Mouse (Mus musculus) limb, embryonic 10.5 days (tissue): ENCODE data around the gene Spata17. TPM values are rescaled to one million over a fixed set of nuclear protein-coding genes. Genes with fewer than 3 reads are reported as not detected.

Experiments
- DNase-seq: peaks from one replicate; pipeline ENCODE4 v3.0.0-alpha.2; 2017; ENCODE audit warnings: low spot score
- H3K27ac ChIP-seq: fragments of 300-500 bp; sonication (generic); 2 replicates; pipeline ENCODE4 v1.5.1; 2016; ENCODE audit warnings: mild to moderate bottlenecking
- H3K27me3 ChIP-seq: fragments of 300-500 bp; sonication (generic); 2 replicates; pipeline ENCODE4 v1.6.1; 2016; ENCODE audit warnings: low read depth, mild to moderate bottlenecking; ENCODE audit not compliant: poor library complexity, severe bottlenecking
- H3K36me3 ChIP-seq: fragments of 300-500 bp; sonication (generic); 2 replicates; pipeline ENCODE4 v1.6.1; 2016; ENCODE audit warnings: mild to moderate bottlenecking, moderate library complexity
- H3K4me1 ChIP-seq: fragments of 300-500 bp; sonication (generic); 2 replicates; pipeline ENCODE4 v1.6.1; 2016
- H3K4me3 ChIP-seq: fragments of 300-500 bp; sonication (generic); 2 replicates; pipeline ENCODE4 v1.5.1; 2016; ENCODE audit warnings: mild to moderate bottlenecking, moderate library complexity
- H3K9me3 ChIP-seq: fragments of 300-500 bp; sonication (generic); replicated peaks from 2 replicates; pipeline ENCODE4 v1.6.1; 2016; ENCODE audit warnings: mild to moderate bottlenecking
- WGBS: fragments of 180-500 bp; shearing (Covaris S2); methylation state at CpG from one replicate; pipeline ENCODE4 v1.1.7; 2016; 5-methylcytosine and 5-hydroxymethylcytosine counted together
- polyA plus RNA-seq: library from polyadenylated mRNA; unstranded; fragments of >200 nt; fragmentation: Nextera tagmentation; extraction: Ambion mirVana; gene quantifications from 2 replicates; pipeline ENCODE4 v1.2.1, GENCODE M21; 2016

Gene Spata17
- polyA plus RNA-seq, 1 experiment from 2014 or later = 1.4 TPM

DNA sequence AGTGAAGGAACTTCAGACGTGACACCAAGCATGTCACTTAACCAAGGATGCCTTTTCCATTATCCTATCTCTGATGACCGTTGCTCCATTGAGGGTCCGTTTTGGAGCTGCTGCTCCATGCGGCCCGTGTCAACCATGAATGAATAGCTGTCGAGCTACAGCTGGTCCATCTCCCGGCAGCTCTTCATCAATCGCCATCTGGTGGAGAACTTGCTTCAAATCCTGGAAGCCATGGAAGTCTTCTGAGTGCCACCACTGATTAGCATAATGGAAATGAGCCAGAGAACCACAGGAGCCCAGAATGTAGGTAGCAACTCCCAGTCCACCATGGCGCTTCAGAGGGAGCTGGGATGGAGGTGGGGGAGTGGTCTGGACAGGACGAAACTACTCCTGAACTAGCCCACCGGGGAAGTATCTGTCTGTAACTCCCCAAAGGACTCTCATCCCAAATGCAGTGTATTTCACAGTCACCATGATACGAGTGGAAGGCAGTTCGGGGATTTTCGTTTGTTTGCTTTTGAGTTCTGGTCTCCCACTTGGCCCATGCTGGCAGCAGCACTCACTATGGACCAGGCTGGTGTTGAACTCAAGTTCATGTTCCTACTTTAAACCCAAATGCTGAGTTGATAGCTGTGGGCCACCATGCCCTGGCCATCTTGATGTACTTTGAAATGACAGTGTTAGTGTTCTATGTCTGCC lies 208.9 kb downstream of the Spata17 start:
- Histone ChIP-seq H3K27me3 (no peaks in the 10 kb centered on the region), H3K27ac (no peak overlapping the region), H3K9me3 (no peaks in the 10 kb centered on the region), H3K4me3 (no peak overlapping the region), H3K4me1 (no peaks in the 10 kb centered on the region; the same call in 1 of the 2 replicates), H3K36me3 (no peaks in the 10 kb centered on the region)
- 90% methylated on average over 14 of the region's 14 CpGs for WGBS
- DNase-seq = no peak

DNA sequence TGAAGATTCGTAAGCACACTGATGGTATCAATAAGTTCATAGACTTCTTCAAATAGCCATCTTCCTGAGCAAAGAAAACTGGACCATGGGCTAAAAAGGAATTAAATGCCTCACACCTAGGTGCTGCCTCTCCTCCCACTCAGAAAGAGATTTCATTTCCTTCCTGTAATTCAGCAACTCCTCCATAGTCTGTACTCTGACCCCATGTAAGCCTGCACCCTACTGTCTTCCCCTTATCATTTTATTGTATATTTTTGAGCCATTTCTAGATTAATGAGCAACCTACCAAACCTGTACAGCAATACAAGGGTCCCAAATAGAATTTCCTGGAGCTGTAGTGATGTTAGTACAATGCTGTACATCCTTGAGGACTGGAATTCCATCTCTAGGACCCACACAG lies 211.0 kb downstream of the Spata17 start:
- no peaks in the 10 kb centered on the region for H3K36me3 ChIP-seq
- no peaks in the 10 kb centered on the region for H3K9me3 ChIP-seq
- no peaks in the 10 kb centered on the region for H3K27me3 ChIP-seq
- 90% methylated on average over 1 of the region's 1 CpGs for WGBS
- no peak overlapping the region for H3K27ac ChIP-seq
- no peaks in the 10 kb centered on the region for H3K4me1 ChIP-seq
- DNase-seq = no peak
- H3K4me3 ChIP-seq = no peak overlapping the region

DNA sequence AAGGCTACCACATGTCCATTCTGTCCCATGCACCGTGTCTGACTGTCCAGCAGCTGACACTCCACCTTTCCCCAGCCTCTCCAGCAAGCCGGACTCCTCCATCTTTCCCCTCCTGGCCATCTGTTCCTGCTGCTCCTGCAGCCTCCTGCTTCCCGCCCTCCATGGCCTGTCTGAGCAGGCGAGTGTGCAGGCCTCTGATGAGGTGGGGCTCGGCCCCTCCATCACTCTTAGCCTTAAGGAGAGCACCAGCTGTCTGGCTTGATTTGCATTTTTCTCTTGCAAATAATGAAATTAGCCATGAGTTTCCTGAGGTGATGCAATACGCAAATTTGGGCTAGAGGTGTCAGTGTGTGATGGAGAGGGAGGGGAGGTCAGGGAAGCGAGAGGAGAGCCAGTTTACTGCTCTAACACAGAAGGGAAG lies 211.8 kb downstream of the Spata17 start:
- no peak overlapping the region for H3K27ac ChIP-seq

GRCm38 (mm10) chr1:186997596-186998304 lies 217.5 kb downstream of the Spata17 start:
- Histone ChIP-seq H3K4me1 (no peaks in the 10 kb centered on the region), H3K27ac (no peak overlapping the region), H3K9me3 (no peaks in the 10 kb centered on the region), H3K4me3 (no peak overlapping the region), H3K36me3 (no peaks in the 10 kb centered on the region), H3K27me3 (no peaks in the 10 kb centered on the region)
- WGBS = 92% methylated on average over 21 of the region's 21 CpGs
- no peak for DNase-seq

More for the DNA sequence above, 211.8 kb downstream of the Spata17 start:
- Histone ChIP-seq H3K27me3 (no peaks in the 10 kb centered on the region), H3K4me1 (no peaks in the 10 kb centered on the region), H3K4me3 (no peak overlapping the region), H3K9me3 (no peaks in the 10 kb centered on the region), H3K36me3 (no peaks in the 10 kb centered on the region)
- no peak for DNase-seq
- WGBS = 56% methylated on average over 7 of the region's 7 CpGs

Other genes with a start within 250 kb of the Spata17 start
- 0.09 and 0.16 TPM in 2 replicates for gene D1Pas1, start 248.0 kb downstream of the Spata17 start, polyA plus RNA-seq
- gene Gpatch2, start within 50 bp of the Spata17 start, polyA plus RNA-seq = 22.0 and 24.7 TPM in 2 replicates